Mouse (Mus musculus): ENCODE measurements around the gene Ube3c. TPM values are rescaled to one million over a fixed set of nuclear protein-coding genes. Genes with fewer than 3 reads are reported as not detected.
"Not testable (repeated sequence)": the region's sequence is repeated elsewhere in the genome, so short reads cannot be mapped to it uniquely, and the experiment has no call there.

Gene Ube3c
- polyA plus RNA-seq, 1 experiment from 2014 or later: 31.0 TPM

- Histone ChIP-seq H3K27me3 (ENCODE audit: control insufficient read depth, insufficient read depth, low read length) (no peaks in the 10 kb centered on the region), H3K4me1 (replicated peaks; ENCODE audit: control insufficient read depth, insufficient read depth, low read length) (no peaks in the 10 kb centered on the region), H3K9me3 (ENCODE audit: control insufficient read depth, low read length) (no peaks in the 10 kb centered on the region), H3K4me3 (ENCODE audit: low read depth, low read length) (no peak overlapping the region), H3K36me3 (ENCODE audit: control insufficient read depth, insufficient read depth, low read length) (no peaks in the 10 kb centered on the region), H3K27ac (ENCODE audit: low read depth, low read length) (no peak overlapping the region), H3K4me2 (replicated peaks; ENCODE audit: low read depth, low read length) (no peak overlapping the region), H3K9ac (ENCODE audit: low read depth, low read length) (no peak overlapping the region)
- ATAC-seq (ENCODE audit: low FRiP score): no peak
- WGBS: 92% methylated on average over 3 of the region's 3 CpGs
- DNase-seq (ENCODE audit: low spot score): no peak
Measured at GRCm38 (mm10) chr5:29657590-29658339, 88.7 kb downstream of the Ube3c start.

- H3K4me1 ChIP-seq (replicated peaks; ENCODE audit: control insufficient read depth, insufficient read depth, low read length); ATAC-seq (ENCODE audit: low FRiP score); H3K9ac ChIP-seq (ENCODE audit: low read depth, low read length); H3K27me3 ChIP-seq (ENCODE audit: control insufficient read depth, insufficient read depth, low read length); H3K4me3 ChIP-seq (ENCODE audit: low read depth, low read length); H3K27ac ChIP-seq (ENCODE audit: low read depth, low read length); H3K36me3 ChIP-seq (ENCODE audit: control insufficient read depth, insufficient read depth, low read length); DNase-seq (ENCODE audit: low spot score); H3K9me3 ChIP-seq (ENCODE audit: control insufficient read depth, low read length); H3K4me2 ChIP-seq (replicated peaks; ENCODE audit: low read depth, low read length): not testable (repeated sequence)
- WGBS: 95% methylated on average over 4 of the region's 4 CpGs
Measured at GRCm38 (mm10) chr5:29661246-29661645, 92.2 kb downstream of the Ube3c start.

- DNase-seq (ENCODE audit: low spot score): no peak
- no peak overlapping the region for H3K4me3 ChIP-seq (ENCODE audit: low read depth, low read length)
- no peak overlapping the region for H3K9ac ChIP-seq (ENCODE audit: low read depth, low read length)
- no peak overlapping the region for H3K27ac ChIP-seq (ENCODE audit: low read depth, low read length)
- no peaks in the 10 kb centered on the region for H3K4me1 ChIP-seq (replicated peaks; ENCODE audit: control insufficient read depth, insufficient read depth, low read length)
- H3K36me3 ChIP-seq (ENCODE audit: control insufficient read depth, insufficient read depth, low read length): no peaks in the 10 kb centered on the region
- no peak overlapping the region for H3K4me2 ChIP-seq (replicated peaks; ENCODE audit: low read depth, low read length)
- H3K9me3 ChIP-seq (ENCODE audit: control insufficient read depth, low read length): no peaks in the 10 kb centered on the region
- no peak for ATAC-seq (ENCODE audit: low FRiP score)
- H3K27me3 ChIP-seq (ENCODE audit: control insufficient read depth, insufficient read depth, low read length): no peaks in the 10 kb centered on the region
- 96% methylated on average over 2 of the region's 2 CpGs for WGBS
Measured at GRCm38 (mm10) chr5:29665391-29665790, 96.3 kb downstream of the Ube3c start.

GRCm38 (mm10) chr5:29672551-29672950 is 103.5 kb downstream of the Ube3c start:
- Histone ChIP-seq H3K27ac (ENCODE audit: low read depth, low read length) (no peak overlapping the region), H3K27me3 (ENCODE audit: control insufficient read depth, insufficient read depth, low read length) (no peaks in the 10 kb centered on the region), H3K36me3 (ENCODE audit: control insufficient read depth, insufficient read depth, low read length) (0 out of 2 replicates have a peak, but pooled peaks cover 6% of the 10 kb centered on the region), H3K9me3 (ENCODE audit: control insufficient read depth, low read length) (no peaks in the 10 kb centered on the region), H3K4me1 (replicated peaks; ENCODE audit: control insufficient read depth, insufficient read depth, low read length) (no peaks in the 10 kb centered on the region), H3K4me3 (ENCODE audit: low read depth, low read length) (no peak overlapping the region), H3K9ac (ENCODE audit: low read depth, low read length) (no peak overlapping the region), H3K4me2 (replicated peaks; ENCODE audit: low read depth, low read length) (no peak overlapping the region)
- ATAC-seq (ENCODE audit: low FRiP score) (no peak), DNase-seq (ENCODE audit: low spot score) (no peak)
- 95% methylated on average over 4 of the region's 4 CpGs for WGBS

- H3K4me1 ChIP-seq (replicated peaks; ENCODE audit: control insufficient read depth, insufficient read depth, low read length): no peaks in the 10 kb centered on the region
- 98% methylated on average over 4 of the region's 4 CpGs for WGBS
- ATAC-seq (ENCODE audit: low FRiP score): no peak
- DNase-seq (ENCODE audit: low spot score): no peak
- no peaks in the 10 kb centered on the region for H3K27me3 ChIP-seq (ENCODE audit: control insufficient read depth, insufficient read depth, low read length)
- H3K4me3 ChIP-seq (ENCODE audit: low read depth, low read length): no peak overlapping the region
- no peaks in the 10 kb centered on the region for H3K9me3 ChIP-seq (ENCODE audit: control insufficient read depth, low read length)
- no peak overlapping the region for H3K4me2 ChIP-seq (replicated peaks; ENCODE audit: low read depth, low read length)
- no peak overlapping the region for H3K9ac ChIP-seq (ENCODE audit: low read depth, low read length)
- H3K27ac ChIP-seq (ENCODE audit: low read depth, low read length): no peak overlapping the region
- H3K36me3 ChIP-seq (ENCODE audit: control insufficient read depth, insufficient read depth, low read length): 0 out of 2 replicates have a peak, but pooled peaks cover 6% of the 10 kb centered on the region
Measured at GRCm38 (mm10) chr5:29674305-29674704, 105.3 kb downstream of the Ube3c start.

GRCm38 (mm10) chr5:29676445-29676844 is 107.4 kb downstream of the Ube3c start:
- Histone ChIP-seq H3K4me2 (replicated peaks; ENCODE audit: low read depth, low read length) (no peak overlapping the region), H3K4me1 (replicated peaks; ENCODE audit: control insufficient read depth, insufficient read depth, low read length) (no peaks in the 10 kb centered on the region), H3K9ac (ENCODE audit: low read depth, low read length) (no peak overlapping the region), H3K4me3 (ENCODE audit: low read depth, low read length) (no peak overlapping the region), H3K27me3 (ENCODE audit: control insufficient read depth, insufficient read depth, low read length) (no peaks in the 10 kb centered on the region), H3K9me3 (ENCODE audit: control insufficient read depth, low read length) (no peaks in the 10 kb centered on the region), H3K36me3 (ENCODE audit: control insufficient read depth, insufficient read depth, low read length) (0 out of 2 replicates have a peak, but pooled peaks cover 6% of the 10 kb centered on the region), H3K27ac (ENCODE audit: low read depth, low read length) (no peak overlapping the region)
- no peak for ATAC-seq (ENCODE audit: low FRiP score)
- no peak for DNase-seq (ENCODE audit: low spot score)
- 95% methylated on average over 3 of the region's 3 CpGs for WGBS

- no peak overlapping the region for H3K4me2 ChIP-seq (replicated peaks; ENCODE audit: low read depth, low read length)
- no peak overlapping the region for H3K27ac ChIP-seq (ENCODE audit: low read depth, low read length)
- DNase-seq (ENCODE audit: low spot score) (no peak), ATAC-seq (ENCODE audit: low FRiP score) (no peak)
- H3K4me3 ChIP-seq (ENCODE audit: low read depth, low read length): no peak overlapping the region
- H3K27me3 ChIP-seq (ENCODE audit: control insufficient read depth, insufficient read depth, low read length): no peaks in the 10 kb centered on the region
- no peaks in the 10 kb centered on the region for H3K4me1 ChIP-seq (replicated peaks; ENCODE audit: control insufficient read depth, insufficient read depth, low read length)
- no peaks in the 10 kb centered on the region for H3K9me3 ChIP-seq (ENCODE audit: control insufficient read depth, low read length)
- H3K9ac ChIP-seq (ENCODE audit: low read depth, low read length): no peak overlapping the region
- no peaks in the 10 kb centered on the region for H3K36me3 ChIP-seq (ENCODE audit: control insufficient read depth, insufficient read depth, low read length)
- 88% methylated on average over 4 of the region's 4 CpGs for WGBS
Measured at GRCm38 (mm10) chr5:29685085-29685484, 116.0 kb downstream of the Ube3c start.

GRCm38 (mm10) chr5:29687671-29688070 is 118.6 kb downstream of the Ube3c start:
- WGBS: 60% methylated on average over 3 of the region's 3 CpGs
- Histone ChIP-seq H3K4me2 (replicated peaks; ENCODE audit: low read depth, low read length) (no peak overlapping the region), H3K27ac (ENCODE audit: low read depth, low read length) (no peak overlapping the region), H3K4me3 (ENCODE audit: low read depth, low read length) (no peak overlapping the region), H3K36me3 (ENCODE audit: control insufficient read depth, insufficient read depth, low read length) (no peaks in the 10 kb centered on the region), H3K4me1 (replicated peaks; ENCODE audit: control insufficient read depth, insufficient read depth, low read length) (no peaks in the 10 kb centered on the region), H3K9ac (ENCODE audit: low read depth, low read length) (no peak overlapping the region), H3K9me3 (ENCODE audit: control insufficient read depth, low read length) (no peaks in the 10 kb centered on the region), H3K27me3 (ENCODE audit: control insufficient read depth, insufficient read depth, low read length) (no peaks in the 10 kb centered on the region)
- ATAC-seq (ENCODE audit: low FRiP score) (peak; percentile 35; the same call in 1 of the 2 replicates), DNase-seq (ENCODE audit: low spot score) (peak; percentile 77)

- Histone ChIP-seq H3K4me1 (replicated peaks; ENCODE audit: control insufficient read depth, insufficient read depth, low read length) (no peaks in the 10 kb centered on the region), H3K27me3 (ENCODE audit: control insufficient read depth, insufficient read depth, low read length) (no peaks in the 10 kb centered on the region), H3K36me3 (ENCODE audit: control insufficient read depth, insufficient read depth, low read length) (no peaks in the 10 kb centered on the region), H3K4me3 (ENCODE audit: low read depth, low read length) (no peak overlapping the region), H3K27ac (ENCODE audit: low read depth, low read length) (no peak overlapping the region), H3K9ac (ENCODE audit: low read depth, low read length) (no peak overlapping the region), H3K4me2 (replicated peaks; ENCODE audit: low read depth, low read length) (no peak overlapping the region), H3K9me3 (ENCODE audit: control insufficient read depth, low read length) (no peaks in the 10 kb centered on the region)
- no peak for ATAC-seq (ENCODE audit: low FRiP score)
- DNase-seq (ENCODE audit: low spot score): no peak
- WGBS: 72% methylated on average over 7 of the region's 7 CpGs
Measured at GRCm38 (mm10) chr5:29688352-29688751, 119.3 kb downstream of the Ube3c start.

All from hindbrain, embryonic 11.5 days (tissue).